Mouse (Mus musculus) T-helper 2 cell (primary cell): ENCODE results near the gene Sptlc3.

Source experiments
- in situ Hi-C: fragments of 300-600 bp; cut with MboI, MseI; formaldehyde crosslinking; loops from one replicate; pipeline ENCODE4 v1.15.1; 2025; ENCODE audit warnings: high pct_unique_total_duplicates

The Sptlc3 gene

DNA sequence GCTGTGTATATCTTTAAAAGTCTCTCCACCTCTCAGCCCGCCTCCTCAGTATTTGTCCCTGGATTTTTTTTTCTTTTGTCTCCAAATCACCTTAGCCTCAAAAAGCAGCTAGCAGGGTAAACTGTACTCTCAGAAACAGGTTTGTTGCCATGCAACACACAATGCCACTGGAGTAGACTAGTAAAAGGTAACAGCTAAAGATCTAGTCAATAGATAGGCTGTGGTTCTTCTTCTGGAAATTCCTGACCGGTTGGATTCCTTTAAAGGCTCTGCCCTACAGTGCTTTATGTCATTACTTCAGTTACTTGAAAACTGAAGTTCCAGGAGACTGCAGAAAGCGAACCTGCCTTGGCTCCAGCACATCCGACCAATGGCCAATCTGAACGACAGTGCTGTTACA, at the start of gene Sptlc3:
TSS of gene Sptlc3 (plus strand) at position 78 of the 400 bp plus-strand sequence.
- in situ Hi-C loops = no loop called here

DNA sequence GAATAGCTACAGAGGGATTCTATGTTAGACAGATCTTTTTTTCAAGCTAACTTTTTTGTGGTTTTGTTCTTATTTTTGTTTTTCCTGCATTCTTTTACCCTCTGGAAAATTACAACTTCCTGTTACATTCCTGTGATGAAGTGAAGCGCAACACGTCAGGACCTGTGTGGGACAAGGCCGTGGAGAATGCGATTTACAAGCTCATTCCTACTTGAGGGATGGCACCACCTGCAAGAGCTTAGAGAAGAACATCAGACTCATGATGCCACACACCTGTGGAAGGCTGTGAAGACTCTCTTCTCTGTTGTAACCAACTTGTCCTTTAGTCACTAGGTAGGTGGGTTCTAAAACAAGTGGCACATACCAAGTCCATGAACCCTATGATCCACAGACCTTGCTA, 26.0 kb upstream of the Sptlc3 start:
- in situ Hi-C loops = no loop called here

DNA sequence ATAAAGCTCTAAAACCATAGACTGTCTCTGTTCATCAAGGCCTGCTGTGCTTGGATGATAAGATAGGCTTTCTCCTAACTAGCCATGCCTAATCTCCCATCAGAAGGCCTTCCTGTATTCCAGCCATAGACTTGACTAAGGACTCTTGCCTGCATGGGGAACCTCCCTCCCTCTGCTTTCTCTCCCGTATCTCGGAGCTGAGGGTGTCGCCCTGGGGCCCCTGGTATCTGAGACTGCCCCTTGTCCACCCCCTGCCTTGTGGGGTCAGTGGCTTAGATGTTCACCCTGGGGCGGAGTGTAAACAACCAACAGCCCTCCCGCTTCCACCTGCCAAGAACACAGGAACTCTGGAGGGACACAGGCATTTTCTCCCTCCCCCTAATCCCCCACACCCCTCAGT, 5.0 kb upstream of the Sptlc3 start:
- in situ Hi-C loops = no loop called here

DNA sequence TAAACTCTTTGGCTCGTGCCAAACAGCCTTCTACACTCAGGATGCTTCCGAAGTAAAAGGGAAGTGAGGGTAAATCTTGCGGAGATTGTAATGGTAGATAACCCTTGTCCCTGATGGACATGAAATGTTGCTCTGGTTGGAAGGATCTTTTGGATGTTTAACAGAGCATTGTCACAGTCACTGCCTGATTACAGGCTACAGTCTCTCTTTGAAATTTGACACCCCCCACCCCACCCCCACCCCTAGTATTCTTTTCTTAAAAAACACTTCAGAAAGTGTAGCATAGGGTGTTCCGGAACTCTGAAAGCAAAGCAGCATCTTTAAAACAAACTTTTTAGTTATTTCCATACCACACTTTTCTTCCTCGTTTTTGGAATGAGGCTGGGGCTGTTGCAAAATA, 916 bp downstream of the Sptlc3 start:
- in situ Hi-C loops = no loop called here

DNA sequence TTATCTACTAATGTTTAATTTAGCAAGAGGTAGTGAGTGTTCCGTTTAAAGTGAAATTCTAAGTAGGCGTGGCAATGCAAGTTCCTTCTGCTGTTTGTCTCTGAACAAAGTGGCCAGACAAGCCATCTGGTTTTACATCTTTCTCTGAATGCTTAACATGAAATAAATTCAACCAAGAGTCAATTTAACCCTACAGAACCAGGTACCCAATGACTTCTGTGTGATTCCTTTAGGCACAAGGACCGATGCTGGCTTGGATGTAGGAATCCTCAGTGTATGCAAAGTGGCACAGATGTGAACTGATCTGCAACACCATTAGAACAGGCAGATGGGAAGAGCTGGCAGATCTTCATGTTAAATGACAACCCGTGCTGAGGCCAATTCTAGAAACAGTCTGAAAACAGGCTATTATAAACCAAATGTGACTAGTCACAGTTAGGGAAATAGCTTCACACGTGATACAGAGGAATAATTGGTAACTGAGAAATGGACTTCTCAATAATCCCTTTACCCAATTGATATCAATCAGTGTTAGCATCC, 68.3 kb downstream of the Sptlc3 start:
- in situ Hi-C loops = no loop called here

DNA sequence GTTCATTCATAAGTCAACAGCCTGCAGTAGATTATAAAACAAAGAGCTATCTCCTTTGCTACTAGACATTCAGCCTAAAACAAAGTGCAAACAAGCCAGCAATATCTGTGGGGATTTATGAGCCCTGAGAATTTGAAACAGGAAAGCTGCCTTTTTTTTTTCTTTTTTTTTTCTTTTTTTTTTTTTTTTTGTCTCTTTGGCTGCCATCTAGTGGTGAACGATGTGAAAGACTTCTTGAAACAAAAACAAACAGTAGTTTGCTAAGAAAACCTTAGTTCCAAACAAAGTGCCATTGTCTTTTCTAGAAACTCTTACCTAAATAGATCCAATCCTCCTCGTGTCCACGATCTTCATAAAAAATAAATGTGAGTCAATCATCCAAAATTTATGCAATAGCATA, 85.6 kb downstream of the Sptlc3 start:
- in situ Hi-C loops = loop anchor here (10.0 kb wide), 1 partner anchor 204 kb away; no protein-coding TSS in a partner anchor

DNA sequence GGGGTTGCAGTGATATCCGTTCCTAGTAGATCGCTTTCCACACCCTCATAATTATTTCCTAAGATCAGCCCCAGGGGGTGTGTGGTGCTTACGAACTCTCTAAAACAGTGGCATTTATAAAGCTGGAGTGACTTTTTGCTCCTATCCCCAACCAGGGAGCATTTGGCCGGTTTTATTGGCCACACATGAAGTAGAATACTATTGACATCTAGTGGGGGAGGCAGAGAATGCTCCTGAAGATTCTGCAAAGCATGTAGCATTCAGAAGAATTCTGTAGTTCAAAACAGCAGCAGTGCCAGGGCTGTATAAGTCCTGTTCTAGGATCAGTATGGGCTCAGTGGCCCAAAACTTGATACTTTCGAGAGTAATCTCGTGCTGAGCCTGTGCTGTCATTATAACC, 89.1 kb downstream of the Sptlc3 start:
- in situ Hi-C loops = no loop called here

DNA sequence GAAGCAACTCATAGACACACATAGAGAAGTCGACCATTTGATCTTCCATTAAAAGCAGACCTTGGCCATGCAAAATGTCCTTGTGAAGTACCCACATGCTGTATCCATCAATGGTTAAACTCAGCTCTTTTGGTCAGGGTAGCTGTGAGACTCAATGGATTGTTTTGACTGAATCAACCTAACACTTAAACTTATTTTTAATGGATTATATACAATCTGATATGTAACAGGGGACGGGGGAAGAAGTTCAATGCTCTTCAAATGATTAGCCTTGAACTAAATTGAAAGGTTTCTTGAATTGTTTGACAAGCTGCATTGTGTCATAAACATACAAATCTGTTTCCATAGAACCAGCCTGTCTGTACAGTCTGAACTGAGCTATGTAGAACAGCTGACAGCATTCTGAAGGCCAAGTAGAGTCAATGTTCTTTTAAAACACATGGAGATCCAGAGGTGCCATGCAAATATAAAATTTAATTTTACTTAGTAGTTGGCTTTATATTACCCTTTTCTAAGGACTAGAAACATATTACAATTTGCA, 94.0 kb downstream of the Sptlc3 start:
- in situ Hi-C loops = no loop called here

DNA sequence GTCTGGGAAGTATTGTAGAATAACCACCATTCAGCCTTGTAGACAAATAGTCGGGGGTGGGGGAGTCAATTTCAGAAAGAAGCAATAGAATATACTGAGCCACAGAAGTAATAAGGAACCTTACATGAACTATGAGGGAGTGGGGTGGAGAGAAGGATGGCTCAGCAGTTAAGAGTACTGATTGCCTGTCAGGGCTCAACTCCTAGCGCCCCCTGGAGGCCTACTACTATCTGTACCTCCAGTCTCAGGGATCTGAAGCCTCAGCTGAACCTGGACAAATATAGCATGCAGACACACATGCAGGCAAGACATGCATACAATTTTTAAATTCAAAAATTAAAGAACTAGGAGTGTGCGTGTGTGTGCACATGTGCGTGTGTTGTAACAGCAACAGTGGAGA, 96.2 kb downstream of the Sptlc3 start:
- in situ Hi-C loops = no loop called here

DNA sequence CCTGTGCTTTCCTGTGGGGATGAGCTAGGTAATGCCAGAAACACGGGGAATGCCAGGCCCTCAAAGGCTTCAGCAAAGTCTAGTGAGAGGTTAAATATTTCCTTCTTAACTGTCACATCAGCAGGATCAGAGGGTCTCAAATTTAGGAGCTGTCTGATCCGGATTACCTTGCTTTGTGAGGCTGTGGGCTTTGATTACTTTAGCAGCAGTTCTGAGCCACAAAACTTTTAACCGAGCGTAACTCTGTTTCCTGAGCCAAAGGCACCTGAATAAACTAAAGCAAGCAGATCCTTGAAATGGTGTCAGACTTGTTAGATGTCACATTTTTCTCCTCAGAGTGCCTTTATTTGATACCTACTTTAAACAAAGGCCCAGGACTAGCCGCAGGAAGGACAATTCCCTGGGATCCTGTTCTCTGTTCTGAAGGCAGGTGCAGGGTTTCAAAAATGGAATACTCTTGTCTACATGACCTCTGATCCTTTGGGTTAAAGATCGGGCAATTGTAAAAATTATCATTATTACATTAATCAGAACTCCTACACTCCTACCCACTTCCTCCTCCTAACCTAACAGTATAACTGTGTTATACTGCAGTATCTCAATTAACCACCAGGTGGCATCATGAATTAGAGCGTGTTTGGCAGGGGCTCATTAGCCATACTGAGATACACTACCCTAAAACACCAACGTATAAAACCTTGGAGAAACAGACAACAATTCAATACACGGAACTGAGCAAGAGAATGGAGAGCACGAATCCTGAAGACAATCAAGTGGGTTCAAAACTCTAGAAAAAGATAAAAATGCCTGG, 97.4 kb downstream of the Sptlc3 start:
- in situ Hi-C loops = no loop called here

DNA sequence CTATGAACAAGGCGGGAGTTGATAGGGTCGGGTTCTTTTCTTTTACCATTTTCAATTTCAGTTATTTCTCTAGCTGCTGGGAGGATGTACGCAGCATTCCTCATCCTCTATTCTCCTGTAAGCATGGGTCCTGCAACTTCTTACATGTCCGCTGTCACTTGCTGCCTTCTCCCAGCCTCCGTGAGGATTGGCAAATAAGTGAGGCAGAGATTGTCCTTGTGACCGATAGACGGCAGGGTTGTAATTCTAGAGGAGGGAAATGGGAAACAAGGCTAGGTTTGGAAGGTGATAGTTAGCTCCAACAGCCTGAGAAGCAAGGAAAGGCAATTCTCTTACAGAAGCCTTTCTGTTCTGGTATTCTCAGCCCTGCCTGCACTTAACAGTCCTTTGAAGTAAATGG, 98.4 kb downstream of the Sptlc3 start:
- in situ Hi-C loops = no loop called here

DNA sequence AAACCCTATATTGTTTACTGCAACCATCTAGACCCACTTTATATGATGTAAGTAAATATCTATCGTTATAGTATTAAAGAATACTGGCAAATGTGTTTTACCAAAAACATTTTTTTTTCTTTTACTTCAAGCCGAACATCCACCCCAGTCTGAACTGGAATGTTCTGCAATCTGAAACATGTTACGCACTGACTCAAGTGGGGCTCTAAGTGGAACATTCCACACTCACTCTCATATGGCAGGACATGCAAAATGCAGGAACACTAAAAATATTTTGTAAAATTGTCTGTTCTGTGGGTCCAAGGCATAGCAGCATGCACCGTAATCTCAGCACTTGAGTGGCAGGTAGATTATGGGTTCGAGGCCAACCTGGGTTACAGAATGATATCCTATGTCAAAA, 103.5 kb downstream of the Sptlc3 start:
- in situ Hi-C loops = loop anchor here (5.0 kb wide), 1 partner anchor 115 kb away; no protein-coding TSS in a partner anchor

DNA sequence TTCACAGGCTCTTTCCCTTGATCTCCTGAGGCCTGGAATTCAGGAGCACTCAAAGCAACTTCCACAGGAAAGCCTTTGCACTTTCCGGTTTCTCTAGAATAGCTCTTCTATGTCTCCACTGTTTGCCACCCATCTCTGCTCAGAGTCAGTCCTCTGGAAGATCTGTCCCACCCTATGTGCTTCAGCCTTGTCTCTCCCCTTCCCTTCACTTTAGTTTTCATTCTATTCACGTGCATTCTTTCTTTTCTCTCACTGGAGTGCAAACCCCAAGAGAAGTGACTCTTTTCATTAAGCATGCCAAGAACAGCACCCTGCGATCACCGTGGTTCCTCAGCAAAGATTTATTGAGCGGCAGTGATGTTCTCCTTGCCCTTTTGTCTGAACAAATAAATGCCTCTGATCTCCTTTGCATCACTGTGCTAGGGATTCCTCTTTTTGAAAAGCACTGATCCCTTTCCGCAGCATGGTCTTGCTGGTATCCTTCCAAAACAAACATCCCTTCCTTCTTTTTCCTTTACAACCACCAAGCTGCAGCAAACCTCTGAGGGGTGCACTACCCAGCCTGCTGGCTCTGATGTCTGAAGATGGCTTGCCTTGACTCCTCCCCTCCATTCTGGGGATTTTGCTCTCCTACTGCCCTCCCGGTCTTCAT, 108.0 kb downstream of the Sptlc3 start:
- in situ Hi-C loops = no loop called here

DNA sequence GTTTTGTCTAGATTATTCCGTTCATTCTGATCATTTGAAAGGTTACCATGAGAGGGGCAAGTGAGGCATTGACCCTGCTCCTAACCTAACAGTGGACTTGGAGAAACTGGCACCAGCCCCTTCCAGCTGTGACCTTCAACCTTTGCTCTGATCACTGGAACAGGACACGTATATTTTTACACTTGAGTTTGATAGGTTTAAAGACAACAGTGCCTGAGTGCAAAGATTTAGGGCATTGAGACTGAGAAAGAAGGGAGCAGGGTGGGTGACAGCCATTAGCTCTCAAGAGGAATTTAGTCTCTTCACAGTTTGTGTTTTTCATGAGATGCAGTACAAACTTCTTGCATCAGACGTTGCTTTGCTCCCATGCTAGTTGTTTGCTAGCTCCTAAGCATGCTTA, 114.5 kb downstream of the Sptlc3 start:
- in situ Hi-C loops = no loop called here

DNA sequence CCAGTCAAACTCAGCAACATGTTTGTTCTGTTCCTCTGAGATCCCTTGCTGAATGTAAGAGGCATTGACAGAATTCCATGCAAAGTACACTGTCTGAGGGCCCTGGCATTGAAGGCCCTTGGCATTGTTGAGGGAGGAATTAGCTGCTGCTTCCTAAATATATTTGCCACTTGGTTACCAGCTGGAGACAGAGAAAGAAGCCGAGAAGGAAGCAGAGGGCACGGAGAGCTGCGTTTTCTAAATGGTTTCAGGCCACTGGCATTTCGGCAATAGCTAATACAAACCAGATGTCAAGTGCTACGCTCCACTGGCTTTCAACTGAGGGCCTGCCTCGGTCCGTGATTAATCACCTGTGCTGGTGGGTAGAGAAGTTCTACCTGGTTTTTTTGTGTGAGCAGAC, 115.1 kb downstream of the Sptlc3 start:
- in situ Hi-C loops = no loop called here

DNA sequence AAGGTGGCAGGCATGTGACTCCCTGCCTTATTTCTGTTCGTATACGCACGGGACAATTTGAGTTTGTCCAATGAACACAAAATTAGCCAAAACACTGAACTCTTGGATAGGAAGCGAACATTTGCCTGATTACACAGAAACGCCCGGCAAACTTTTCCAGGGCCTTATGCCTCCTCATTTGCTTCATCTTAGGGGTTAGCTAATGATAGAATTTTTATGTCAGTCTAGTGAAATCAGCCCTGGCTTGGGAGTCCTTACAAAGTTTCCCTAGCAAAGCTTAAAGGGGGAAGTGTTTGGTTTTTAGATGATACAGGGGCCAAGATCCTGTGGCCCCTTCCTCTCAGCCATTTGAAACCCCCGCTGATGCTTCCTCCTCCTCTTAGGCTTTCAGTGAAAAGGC, 115.5 kb downstream of the Sptlc3 start:
- in situ Hi-C loops = no loop called here

DNA sequence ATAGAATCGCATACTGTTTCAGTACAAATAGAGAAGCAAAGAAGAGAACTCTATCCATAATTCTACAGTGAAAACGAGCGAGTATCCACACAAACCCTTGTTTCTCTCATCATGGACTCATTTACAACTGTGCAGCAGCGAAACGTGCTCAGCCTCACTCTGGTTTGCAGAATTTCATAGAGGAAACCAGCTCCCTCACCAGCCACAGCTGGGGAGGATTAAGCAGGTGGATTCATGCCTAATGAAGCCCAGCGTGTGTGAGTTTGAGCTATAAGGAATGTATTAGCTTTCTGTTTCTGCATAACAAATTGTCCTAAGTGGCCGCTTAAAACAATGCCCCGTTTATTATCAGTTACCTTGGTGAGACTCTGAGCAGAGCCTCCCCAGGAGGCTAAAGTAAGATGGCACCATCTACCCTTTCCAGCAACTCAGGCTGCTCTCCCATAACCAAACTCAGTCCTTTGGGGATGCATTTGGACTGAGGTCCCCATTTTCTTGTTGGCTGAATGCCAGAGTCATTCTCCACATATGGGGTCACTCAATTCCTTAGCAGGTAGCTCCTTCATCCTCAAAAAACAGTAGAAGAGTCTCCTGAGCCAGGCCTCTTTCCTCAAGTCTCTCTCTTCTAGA, 116.1 kb downstream of the Sptlc3 start:
- in situ Hi-C loops = no loop called here

DNA sequence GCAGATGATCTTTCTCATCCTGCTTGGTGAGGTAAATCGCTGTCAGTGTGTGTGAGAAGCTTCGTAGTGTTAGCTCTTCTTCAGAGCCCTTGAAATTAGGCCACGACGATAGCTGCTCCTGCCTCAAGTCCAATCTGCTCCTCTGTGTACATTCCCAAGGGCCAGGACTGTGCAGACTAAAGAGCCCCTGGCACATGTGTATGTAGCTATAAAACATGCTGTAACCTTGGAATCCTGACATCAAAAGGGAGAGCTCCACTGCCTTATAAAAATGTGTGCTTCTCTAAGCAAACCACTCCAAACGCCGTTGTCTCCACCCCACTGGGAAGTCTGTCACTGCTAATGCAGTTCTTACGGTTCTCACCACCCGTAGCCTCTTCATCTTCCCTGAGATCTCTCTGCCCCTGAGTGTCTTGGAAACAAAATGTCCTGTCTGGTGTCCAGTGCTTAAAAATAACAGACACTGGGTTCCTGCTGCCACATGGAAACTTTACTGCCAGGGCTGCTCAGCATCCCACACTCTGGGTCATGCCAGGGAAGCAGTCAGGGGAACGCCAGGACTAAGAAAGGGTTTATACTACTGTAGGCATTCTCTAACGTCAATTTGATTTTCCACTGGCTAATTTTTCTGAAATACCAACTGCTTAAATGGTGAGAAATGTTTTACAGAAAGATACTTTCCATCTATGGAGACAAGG, 118.8 kb downstream of the Sptlc3 start:
- in situ Hi-C loops = no loop called here

DNA sequence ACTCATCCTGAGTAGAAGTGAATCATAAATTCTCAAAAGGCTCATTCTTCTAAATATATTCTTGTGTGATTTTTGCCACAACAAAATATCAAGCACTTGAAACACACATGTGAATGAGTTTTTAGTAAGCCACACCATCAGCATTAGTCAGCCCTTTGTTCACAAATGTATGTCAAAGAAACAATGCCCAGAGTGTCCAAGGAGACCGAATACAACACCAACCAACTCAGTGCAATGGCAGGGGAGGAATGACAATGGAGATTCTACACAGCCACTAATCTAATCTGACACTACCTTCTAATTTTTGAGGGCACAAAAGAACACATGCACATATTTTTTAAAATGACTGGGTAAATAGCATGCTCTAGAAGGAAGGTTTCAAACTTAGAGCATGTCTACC, 132.8 kb downstream of the Sptlc3 start:
- in situ Hi-C loops = no loop called here

DNA sequence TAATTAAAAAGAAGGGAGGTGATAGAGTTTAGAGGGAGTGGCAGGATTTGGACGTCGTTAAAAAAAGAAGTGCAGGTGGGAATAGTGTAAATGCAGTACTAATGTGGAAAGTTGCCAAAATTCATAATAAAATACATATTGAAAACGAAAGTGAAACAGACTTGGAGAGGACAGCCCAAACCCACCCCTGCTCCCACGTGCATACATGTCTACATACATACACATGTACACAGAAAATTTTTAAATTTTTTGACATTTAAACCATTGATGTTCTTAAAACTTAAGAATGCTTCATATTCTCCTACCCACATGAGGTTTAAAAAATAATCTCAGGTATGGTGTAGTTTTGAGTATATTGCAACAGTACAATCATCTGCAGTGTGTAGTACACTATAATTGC, 135.0 kb downstream of the Sptlc3 start:
- in situ Hi-C loops = no loop called here

DNA sequence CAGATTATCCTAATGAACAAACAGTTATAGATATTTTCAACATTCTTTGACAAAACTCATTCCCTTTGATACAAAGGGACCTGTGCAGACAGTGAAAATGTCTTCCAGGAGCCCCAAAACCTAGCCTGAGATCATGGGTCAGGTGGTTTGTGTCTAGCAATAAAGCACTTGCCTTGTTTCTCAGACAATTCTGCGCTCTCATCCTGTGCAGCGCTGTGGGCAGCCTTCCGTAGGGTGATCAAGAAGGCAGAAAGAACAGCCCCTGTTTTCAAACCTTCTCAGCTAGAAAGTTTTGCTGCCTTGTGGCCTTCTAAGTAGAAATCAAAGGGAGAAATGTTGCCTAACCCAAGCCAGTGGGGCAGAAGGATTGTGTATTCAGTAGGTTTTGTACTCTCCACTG, 135.9 kb downstream of the Sptlc3 start:
- in situ Hi-C loops = no loop called here

DNA sequence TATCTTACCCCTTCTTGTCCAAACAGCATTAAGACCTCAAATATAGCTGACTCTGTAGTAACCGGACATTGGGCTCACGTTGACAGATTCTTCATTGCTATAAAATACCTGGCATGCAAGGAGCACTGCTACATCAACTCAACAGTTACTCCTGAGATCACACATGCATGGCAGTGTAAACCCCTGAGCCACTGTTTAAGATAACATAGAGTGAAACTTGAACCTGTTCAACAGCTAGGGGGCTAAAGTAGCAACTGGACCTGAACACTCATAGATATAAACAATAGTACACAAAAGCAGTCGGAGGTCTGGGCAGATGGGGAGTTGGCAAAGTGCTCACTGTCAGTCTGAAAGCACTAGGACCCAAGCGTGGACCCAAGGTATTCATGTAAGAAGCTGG, 140.8 kb downstream of the Sptlc3 start:
- in situ Hi-C loops = no loop called here
